Mouse (Mus musculus) gonadal fat pad, adult 2 months (tissue): Measurements from ENCODE around the gene Fas. TPM values are rescaled to one million over a fixed set of nuclear protein-coding genes. Genes with fewer than 3 reads are reported as not detected.

Source experiments
- DNase-seq: peaks from one replicate; pipeline ENCODE4 v3.0.0-alpha.2; 2012; ENCODE audit warnings: low read depth
- polyA plus RNA-seq: library from polyadenylated mRNA; depleted of rRNA; stranded (reverse); fragments of >200 nt; gene quantifications from 2 replicates; pipeline ENCODE4 v1.2.3, GENCODE M21; 2012; rRNA removed

Fas gene
- 8.7 and 10.9 TPM in 2 replicates for polyA plus RNA-seq

DNA sequence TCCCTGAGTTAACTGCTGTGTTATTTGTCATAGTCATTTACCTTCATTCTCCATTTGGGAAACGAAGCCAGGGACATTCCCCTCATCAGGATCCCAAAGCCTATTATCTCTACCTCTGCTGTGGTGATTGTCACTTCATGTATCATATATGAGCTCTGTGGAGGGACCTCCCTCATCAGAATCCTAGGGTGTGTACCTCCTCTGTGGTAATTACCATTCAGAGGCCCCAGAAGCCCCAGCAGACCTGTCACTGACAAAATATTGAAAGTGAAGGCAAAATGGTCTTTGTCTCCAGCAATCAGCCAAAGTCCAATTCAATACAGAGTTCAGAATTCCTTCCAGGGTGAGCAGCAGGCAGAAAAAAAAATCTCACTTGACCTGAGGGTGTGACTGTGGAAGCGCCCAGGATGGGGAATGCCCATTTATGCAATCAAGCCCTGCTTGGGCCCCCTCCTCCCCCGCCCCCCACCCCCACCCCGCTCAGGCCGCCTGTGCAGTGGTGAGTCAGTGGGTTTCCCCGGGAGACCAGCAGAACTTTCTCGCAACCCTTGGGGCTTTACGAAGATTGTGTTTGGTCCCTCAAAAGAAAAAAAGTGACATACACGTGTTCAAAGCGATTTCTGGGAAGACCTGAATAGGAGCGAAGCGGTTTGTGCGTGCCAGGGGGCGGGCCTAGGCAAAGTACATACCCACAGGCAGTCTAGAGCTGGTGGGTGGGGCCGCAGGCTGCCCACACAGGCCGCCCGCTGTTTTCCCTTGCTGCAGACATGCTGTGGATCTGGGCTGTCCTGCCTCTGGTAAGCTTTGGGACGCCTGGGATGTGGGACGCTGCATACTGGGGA, at the start of gene Fas:
Gene Fas (plus strand): TSS at position 719 of the 842 bp plus-strand sequence.
- DNase-seq = no peak

- no peak for DNase-seq
Measured at GRCm38 (mm10) chr19:34241247-34241915, 49.1 kb upstream of the Fas start.

DNA sequence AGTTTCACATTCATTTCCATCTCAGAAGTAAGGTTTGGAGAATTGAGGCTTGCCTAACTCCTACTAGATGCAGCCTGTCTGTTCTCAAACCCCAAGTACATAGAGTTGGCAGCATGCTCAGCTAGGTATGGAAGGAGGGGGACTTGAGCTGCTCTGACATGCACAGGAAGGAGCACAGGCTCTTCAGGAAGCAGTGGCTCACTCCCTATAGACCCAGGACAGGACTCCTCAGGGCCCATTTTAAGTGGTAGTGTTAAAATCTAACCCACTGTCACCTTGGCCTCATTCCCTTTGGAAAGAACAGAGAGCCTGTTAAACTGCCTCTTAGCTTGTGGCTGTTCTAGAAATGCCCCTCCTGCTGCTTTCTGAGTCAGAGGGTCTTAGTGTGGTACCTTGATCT, 47.5 kb upstream of the Fas start:
- no peak for DNase-seq

DNA sequence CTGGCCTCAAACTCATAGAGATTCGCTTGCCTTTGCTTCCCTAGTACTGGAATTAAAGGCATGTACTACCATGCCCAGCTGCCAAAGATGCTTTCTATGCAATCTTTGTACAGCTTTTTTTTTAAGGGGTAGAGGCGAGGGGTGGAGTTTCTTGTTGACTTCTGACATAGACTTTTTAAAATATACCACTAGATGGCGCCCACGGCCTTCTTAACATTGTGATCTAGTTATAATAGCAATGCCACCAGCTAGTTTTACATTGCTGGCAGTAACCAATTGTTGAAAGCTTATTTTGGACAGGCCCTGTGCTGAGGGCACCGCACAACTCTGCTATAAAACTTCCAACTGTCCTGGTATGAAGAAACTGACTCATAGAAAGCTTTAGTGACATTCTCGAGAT, 46.4 kb upstream of the Fas start:
- peak; percentile 62 for DNase-seq

GRCm38 (mm10) chr19:34248558-34248957, 41.9 kb upstream of the Fas start:
- DNase-seq = no peak

DNA sequence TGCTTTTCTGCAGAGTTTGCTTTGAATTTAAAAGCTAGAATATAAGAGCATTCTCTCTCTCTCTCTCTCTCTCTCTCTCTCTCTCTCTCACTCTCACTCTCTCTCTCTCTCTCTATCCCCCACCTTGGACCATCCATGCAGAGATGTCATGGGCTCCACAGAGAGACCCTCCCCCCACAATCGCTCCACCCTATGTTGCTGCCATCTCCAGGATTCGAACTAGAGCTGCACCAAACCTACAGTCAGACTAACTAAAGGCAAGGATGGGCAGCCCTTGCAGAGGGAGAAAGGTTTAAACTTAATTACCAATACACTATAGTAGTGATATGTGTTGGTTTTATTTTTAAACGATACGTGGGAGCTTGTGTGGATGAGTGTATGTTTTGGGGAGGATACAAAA, 39.8 kb upstream of the Fas start:
- DNase-seq = no peak

- DNase-seq = no peak
Measured at GRCm38 (mm10) chr19:34251900-34252299, 38.6 kb upstream of the Fas start.

GRCm38 (mm10) chr19:34252450-34252849, 38.0 kb upstream of the Fas start:
- DNase-seq = no peak

GRCm38 (mm10) chr19:34254101-34254879, 36.2 kb upstream of the Fas start:
- DNase-seq = no peak

GRCm38 (mm10) chr19:34254880-34255681, 35.4 kb upstream of the Fas start, which contains the start of gene Acta2:
Acta2 (minus strand) TSS chr19:34255590.
- DNase-seq = no peak

DNA sequence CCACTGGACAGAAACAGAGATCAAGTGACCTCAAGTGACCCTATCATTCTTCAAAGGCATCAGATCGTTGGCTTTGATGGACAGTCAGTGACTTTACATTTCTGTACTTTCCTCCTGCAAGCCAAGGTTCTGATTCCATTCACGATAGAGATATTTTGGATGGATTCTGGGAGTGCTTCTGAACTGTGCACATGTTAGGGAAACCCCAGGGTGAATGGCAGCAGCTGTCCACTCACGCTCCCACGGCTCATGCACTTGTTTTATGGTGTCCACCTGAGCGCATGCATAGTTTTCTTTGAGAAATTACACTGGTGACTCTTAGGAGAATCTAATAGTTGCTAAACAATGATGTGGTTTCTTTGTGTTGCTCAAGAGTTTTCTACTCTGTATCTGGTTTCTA, 34.3 kb upstream of the Fas start:
- no peak for DNase-seq

- no peak for DNase-seq
Measured at GRCm38 (mm10) chr19:34256936-34257335, 33.5 kb upstream of the Fas start.

DNA sequence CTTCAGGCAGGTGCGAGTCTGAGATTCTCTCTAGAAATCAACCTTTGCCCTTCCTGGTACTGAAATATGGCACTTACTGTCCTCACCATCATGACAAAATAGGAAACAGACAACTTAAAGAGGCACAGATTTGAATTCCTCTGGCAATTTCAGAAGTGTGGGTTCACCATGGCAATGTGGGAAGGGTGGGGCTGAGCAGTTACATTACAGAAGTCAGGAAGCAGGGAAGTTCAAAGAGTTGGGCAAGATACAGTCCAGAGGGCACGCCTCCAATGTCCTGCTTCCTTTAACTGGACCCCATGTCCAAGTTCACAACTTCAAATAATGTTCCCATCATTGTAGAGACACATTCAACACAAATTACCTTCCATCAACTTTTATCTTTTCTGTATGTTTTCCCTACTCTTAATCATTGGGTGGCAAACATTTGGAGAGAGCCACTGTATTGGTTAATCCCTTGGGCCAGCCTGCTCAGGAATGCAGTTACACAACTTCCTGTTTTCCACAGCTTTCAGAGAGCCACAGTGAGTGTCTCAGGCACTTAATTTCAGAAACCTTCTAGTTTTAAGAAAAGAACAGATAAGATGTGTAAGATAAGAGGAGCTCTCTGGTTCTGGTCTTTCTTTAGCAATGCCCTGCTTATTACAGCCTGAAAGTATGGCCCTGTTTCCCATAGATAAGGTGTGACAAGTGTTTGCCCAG, 28.0 kb upstream of the Fas start:
- DNase-seq = no peak

GRCm38 (mm10) chr19:34265604-34266193, 24.8 kb upstream of the Fas start:
- no peak for DNase-seq

- no peak for DNase-seq
Measured at GRCm38 (mm10) chr19:34268991-34269390, 21.5 kb upstream of the Fas start.

GRCm38 (mm10) chr19:34270106-34270726, 20.2 kb upstream of the Fas start:
- DNase-seq = no peak

- no peak for DNase-seq
Measured at GRCm38 (mm10) chr19:34270824-34271464, 19.5 kb upstream of the Fas start.

GRCm38 (mm10) chr19:34273073-34273472, 17.4 kb upstream of the Fas start:
- no peak for DNase-seq

- no peak for DNase-seq
Measured at GRCm38 (mm10) chr19:34278078-34278477, 12.4 kb upstream of the Fas start.
